Mouse (Mus musculus) kidney, adult 8-10 months (tissue): ENCODE data around the gene Osm.

Experiments used
- DNase-seq, 2 experiments: peaks; one replicate each; pipeline ENCODE4 v3.0.0; 2022

Osm gene

DNA sequence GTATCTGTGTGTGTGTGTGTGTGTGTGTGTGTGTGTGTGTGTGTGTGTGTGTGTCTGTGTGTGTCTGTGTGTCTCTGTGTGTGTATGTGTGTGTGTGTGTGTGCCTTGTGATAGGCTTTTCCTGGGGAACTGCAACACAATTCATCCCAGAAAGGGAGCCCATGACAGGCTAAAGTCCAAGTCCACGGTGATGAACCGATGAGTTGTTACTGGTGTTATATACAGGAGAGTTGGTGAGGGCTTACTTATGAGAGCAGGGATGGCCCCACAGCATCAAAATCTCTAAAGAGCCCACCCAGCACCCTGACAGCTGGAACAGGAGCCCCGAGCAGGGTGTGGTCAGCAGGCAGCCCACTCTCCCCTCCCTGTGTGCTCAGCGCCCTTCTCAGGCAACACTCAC is 5.0 kb downstream of the Osm start:
- no peak for DNase-seq

DNA sequence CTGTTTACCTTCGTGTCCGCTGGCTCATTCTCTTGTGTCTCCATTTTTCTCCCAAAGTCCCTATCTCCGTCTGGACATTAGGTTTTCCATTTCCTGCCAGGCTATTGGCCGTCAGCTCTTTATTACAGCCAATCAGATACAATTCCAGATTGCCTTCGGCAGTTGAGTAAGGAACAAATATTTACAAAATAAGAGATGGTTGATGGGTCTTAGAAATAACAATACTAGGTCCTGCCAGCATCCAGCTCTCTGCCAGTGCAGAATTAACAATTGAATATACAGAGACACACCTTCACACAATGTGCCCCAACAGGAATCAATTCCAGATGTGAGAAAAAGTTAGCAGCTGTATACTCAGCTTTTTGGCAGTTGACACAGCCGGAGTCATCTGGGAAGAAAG is 9.9 kb downstream of the Osm start:
- no peak for DNase-seq

DNA sequence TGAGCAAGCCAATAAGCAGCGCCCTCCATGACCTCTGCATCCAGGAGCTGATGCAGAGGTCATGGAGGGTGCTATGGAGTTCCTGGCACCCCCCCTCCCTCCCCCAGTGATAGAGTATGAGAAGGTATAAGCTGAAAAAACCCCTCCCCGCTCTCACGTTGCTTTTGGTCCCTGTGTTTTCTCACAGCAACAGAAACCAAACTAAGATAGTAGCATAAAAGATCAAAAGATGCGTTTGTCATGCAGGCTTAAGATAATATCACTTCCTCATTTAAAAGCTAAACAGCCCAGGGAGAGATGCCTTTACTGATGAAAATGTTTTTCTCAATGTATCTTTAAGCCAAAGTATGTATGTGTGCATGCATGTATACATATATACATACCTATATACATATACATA is 10.4 kb downstream of the Osm start:
- DNase-seq = no peak

- DNase-seq = no peak
Observed at GRCm38 (mm10) chr11:4247201-4247959, 11.2 kb downstream of the Osm start.

DNA sequence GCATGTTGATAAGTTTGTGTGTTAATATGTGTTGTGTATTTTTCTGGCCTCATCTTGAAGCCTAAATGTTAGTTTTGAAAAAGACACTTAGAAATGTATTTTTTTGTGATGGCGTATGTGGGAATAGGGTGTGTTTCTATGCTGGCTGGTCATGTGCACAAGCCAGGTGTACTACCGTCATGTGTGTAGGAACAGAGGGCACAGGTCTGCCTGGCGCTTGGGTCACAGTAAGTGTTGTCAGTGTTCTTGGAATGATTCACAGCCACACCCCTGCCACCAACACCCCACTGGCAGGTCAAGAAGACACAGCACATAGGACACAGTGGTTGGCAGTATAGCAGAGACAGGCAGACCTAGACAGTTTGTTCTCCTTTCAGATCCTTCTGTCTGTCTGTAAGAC is 12.9 kb downstream of the Osm start:
- no peak for DNase-seq

GRCm38 (mm10) chr11:4250290-4250689 is 14.1 kb downstream of the Osm start:
- DNase-seq = no peak

- DNase-seq = no peak
Observed at GRCm38 (mm10) chr11:4251376-4251775, 15.2 kb downstream of the Osm start.

DNA sequence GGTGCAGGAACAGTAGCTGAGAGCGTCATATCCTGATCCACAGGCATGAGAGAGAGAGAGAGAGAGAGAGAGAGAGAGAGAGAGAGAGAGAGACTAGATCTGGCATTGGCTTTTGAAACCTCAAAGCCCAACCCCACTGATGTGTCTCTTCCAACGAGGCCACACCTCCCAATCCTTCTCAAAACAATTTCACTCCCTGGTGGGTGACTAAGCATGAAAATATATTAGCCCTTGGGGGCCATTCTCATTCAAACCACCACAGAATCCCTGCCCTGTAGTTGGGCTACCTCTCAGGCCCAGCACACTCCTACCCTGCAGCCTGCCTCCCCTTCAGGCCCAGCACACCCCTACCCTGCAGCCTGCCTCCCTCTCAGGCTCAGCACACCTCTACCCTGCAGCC is 16.7 kb downstream of the Osm start:
- DNase-seq = no peak

GRCm38 (mm10) chr11:4256846-4257607 is 20.8 kb downstream of the Osm start, which contains the start of gene Lif:
Lif (plus strand) TSS chr11:4257557.
- DNase-seq = peak in 1 of 2 experiments; percentile 37

GRCm38 (mm10) chr11:4257756-4258155 is 21.5 kb downstream of the Osm start:
- DNase-seq = peak; percentile 80 to 84

DNA sequence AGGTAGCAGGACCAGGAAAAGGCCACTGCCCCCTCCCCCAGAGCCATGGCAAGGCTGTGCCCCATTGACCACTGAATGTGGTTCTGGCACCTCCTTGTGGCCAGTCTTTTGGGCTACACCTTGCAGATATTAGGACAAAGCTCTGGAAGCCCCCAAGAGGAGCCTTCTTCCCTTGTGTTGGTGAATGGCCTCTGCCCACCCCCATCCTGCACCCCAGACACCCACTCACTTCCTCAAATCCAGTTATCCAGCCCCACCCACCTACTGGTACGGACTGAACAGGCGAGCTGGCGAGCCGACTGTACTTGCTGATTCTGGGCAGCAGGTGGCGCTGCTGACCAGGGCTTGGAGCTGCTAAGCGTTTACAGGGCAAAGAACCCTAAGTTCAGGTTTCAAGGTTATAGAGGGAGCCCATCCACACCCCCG is 22.4 kb downstream of the Osm start:
- DNase-seq = peak; percentile 71 to 85

GRCm38 (mm10) chr11:4260463-4261187 is 24.4 kb downstream of the Osm start:
- peak; percentile 48 to 50 for DNase-seq

DNA sequence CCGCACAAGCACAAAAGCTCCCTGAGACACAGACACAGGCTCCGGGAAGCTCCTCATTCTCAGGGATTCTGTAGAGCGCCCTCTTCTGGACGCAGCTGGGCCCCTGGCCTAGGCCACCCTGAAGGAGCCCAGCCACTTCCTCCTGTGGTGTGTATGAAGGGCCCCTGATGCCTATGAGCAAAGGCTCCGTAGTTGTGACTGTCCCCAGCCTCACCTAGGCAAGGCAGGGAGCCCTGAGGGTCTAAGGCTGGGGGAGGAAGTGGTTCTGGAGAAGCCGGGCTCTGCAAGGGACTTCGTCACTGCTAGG is 24.9 kb downstream of the Osm start:
- DNase-seq = peak; percentile 35 to 62

- DNase-seq = no peak
Observed at GRCm38 (mm10) chr11:4261969-4262368, 25.7 kb downstream of the Osm start.

GRCm38 (mm10) chr11:4262847-4263246 is 26.6 kb downstream of the Osm start:
- no peak for DNase-seq

DNA sequence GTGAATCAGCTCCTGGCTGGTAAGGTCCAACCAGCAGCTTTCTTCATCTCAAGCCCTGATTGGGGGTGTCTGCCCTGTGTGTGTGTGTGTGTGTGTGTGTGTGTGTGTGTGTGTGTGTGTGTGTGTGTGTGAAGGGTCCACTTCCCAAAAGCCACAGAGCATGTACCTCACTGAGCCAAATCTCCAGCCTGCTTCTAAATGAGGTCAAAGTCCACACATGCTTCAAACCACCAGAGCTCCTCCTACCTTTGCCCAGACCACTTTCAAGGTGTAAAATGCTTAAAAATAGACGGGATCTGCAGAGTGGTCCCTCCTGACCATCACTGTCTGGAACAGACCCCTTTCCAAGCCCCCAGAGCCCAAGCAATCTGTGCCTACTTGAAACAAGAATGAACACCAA is 27.1 kb downstream of the Osm start:
- peak; percentile 36 to 66 for DNase-seq

GRCm38 (mm10) chr11:4264066-4264465 is 27.8 kb downstream of the Osm start:
- DNase-seq = no peak

DNA sequence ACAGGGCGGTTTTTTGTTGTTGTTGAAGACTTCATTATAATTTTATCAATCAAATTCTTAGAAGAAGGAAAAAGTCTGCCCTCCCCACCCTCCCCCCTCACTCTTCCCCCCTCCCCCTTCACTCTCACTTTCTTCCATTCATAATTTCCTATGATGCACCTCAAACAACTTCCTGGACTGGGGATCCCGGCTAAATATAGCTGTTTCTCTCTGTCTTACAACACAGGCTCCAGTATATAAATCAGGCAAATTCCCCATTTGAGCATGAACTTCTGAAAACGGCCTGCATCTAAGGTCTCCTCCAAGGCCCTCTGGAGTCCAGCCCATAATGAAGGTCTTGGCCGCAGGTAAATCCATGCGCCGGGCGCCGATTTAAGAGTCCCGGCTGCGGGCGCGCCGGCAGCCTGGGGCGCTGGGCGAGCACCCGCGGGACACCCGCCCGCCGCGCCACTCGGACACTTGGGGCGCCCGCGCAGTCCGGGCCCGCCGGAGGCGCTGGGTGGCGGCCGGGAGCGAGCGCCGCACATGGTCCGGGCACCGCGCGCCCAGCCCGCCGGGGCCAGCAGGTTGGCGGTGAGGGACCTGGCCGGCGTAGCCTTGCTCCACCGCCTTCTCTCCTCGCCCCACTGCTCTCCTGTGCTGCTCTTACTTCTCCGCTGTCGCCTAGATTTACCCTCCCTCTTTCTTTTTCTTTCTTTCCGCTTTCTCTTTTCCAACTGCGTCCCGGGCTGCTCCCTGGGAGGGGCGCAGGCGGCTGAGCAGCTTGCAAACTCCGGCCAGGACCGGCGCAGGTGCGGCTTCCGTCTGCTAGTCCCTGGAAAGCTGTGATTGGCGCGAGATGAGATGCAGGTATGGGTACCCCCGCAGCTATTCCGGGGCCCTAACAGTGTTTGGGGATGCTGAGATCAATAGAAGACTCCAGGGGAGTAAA is 30.3 kb downstream of the Osm start:
- peak; percentile 27 to 49 for DNase-seq

GRCm38 (mm10) chr11:4267202-4267578 is 31.0 kb downstream of the Osm start:
- DNase-seq = no peak

DNA sequence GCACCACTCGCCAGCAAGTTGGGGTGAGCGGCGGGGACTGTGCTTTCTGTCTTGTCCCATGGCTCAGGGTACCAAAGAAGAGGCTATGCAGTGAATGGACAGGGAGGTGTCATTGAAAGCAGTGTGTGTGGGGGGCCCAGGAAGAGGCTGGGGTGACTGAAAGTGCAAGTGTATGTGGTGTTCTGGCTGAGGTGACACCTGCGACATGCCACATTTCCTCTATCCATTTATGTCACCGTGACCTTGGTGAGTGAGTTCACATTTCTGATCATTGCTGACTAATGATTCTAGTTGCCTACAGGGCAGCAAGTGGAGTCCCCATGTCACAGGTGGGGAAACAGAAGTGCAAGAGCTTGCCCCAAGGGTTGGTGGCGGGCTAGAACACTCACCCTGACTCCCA is 32.3 kb downstream of the Osm start:
- no peak for DNase-seq

- no peak for DNase-seq
Observed at GRCm38 (mm10) chr11:4270744-4271459, 34.7 kb downstream of the Osm start.

GRCm38 (mm10) chr11:4271544-4271943 is 35.3 kb downstream of the Osm start:
- DNase-seq = no peak
